Mouse (Mus musculus) liver, embryonic 14.5 days (tissue): Measurements from ENCODE around the gene Calml4. TPM values are rescaled to one million over a fixed set of nuclear protein-coding genes. Genes with fewer than 3 reads are reported as not detected.

Experiments used
- ATAC-seq: fragments of 200-750 bp; cut with Nextera tagmentation; 2 replicates; pipeline ENCODE4 v1.8.0; 2017; ENCODE audit warnings: moderate number of reproducible peaks, mild to moderate bottlenecking, moderate library complexity; ENCODE audit not compliant: insufficient read depth
- DNase-seq, 3 experiments: peaks; one replicate each; pipeline ENCODE4 v3.0.0-alpha.2; 2012 to 2013; ENCODE audit warnings: low read depth in 3 of 3, low spot score in 3 of 3
- H3K27ac ChIP-seq: fragments of 300-500 bp; sonication (generic); 2 replicates; pipeline ENCODE4 v1.5.1; 2014; ENCODE audit warnings: moderate library complexity, mild to moderate bottlenecking, control low read depth, inconsistent platforms
- H3K27me3 ChIP-seq: fragments of 300-500 bp; sonication (generic); 2 replicates; pipeline ENCODE4 v1.6.1; 2014; ENCODE audit warnings: mild to moderate bottlenecking, low read length, moderate library complexity; ENCODE audit not compliant: control insufficient read depth, insufficient read depth
- H3K36me3 ChIP-seq: fragments of 300-500 bp; sonication (generic); replicated peaks from 2 replicates; pipeline ENCODE4 v1.6.1; 2014; ENCODE audit warnings: low read depth; ENCODE audit not compliant: control insufficient read depth, insufficient read depth
- H3K4me1 ChIP-seq, 2 experiments: fragments of 200-500 bp in 1 of 2; fragments of 300-500 bp in 1 of 2; sonication (generic) in 1 of 2; replicated peaks; 2 replicates each; pipeline ENCODE4 v1.6.1; 2012 to 2014; ENCODE audit warnings: antibody characterized with exemption in 1 of 2, inconsistent platforms in 1 of 2, low read length in 1 of 2; ENCODE audit not compliant: control insufficient read depth in 2 of 2, insufficient read depth in 2 of 2
- H3K4me2 ChIP-seq: fragments of 300-500 bp; sonication (generic); 2 replicates; pipeline ENCODE4 v1.6.1; 2014; ENCODE audit warnings: low read depth, mild to moderate bottlenecking, control low read depth, moderate library complexity
- H3K4me3 ChIP-seq, 2 experiments: fragments of 200-500 bp in 1 of 2; fragments of 300-500 bp in 1 of 2; sonication (generic) in 1 of 2; 2 replicates each; pipeline ENCODE4 v1.5.1; 2012 to 2014; ENCODE audit warnings: low read depth in 2 of 2, low read length in 2 of 2, mild to moderate bottlenecking in 2 of 2, control low read depth in 1 of 2, inconsistent platforms in 1 of 2, moderate library complexity in 1 of 2; ENCODE audit not compliant: insufficient read depth in 1 of 2
- H3K9ac ChIP-seq: fragments of 300-500 bp; sonication (generic); replicated peaks from 2 replicates; pipeline ENCODE4 v1.6.1; 2014; ENCODE audit warnings: mild to moderate bottlenecking, control low read depth, moderate library complexity
- H3K9me3 ChIP-seq: fragments of 300-500 bp; sonication (generic); 2 replicates; pipeline ENCODE4 v1.6.1; 2016; ENCODE audit warnings: low read length, mixed read lengths; ENCODE audit not compliant: control insufficient read depth
- CTCF ChIP-seq: IDR thresholded peaks from 2 replicates; pipeline ENCODE4 v1.5.1; 2016; ENCODE audit warnings: antibody characterized with exemption, low read depth, control low read depth
- EP300 ChIP-seq: IDR thresholded peaks from 2 replicates; pipeline ENCODE4 v1.6.1; 2016; ENCODE audit warnings: antibody characterized with exemption, low read depth
- WGBS: fragments of 180-500 bp; shearing (Covaris S2); extraction: QIAGEN DNeasy Blood & Tissue Kit; methylation state at CpG from one replicate; pipeline ENCODE4 v1.1.7; 2014; ENCODE audit not compliant: insufficient replicate concordance; 5-methylcytosine and 5-hydroxymethylcytosine counted together
- polyA plus RNA-seq, 2 experiments: library from polyadenylated mRNA; depleted of rRNA in 1 of 2; stranded (reverse) in 1 of 2; unstranded in 1 of 2; fragments of >200 nt; fragmentation: Nextera tagmentation in 1 of 2; extraction: Ambion mirVana in 1 of 2; gene quantifications; 2 replicates each; pipeline versions ENCODE4 v1.2.1 to v1.2.3; 2012 to 2014

The Calml4 gene
- polyA plus RNA-seq, 2 experiments, result 0.98 to 1.6 TPM

GRCm38 (mm10) chr9:62881871-62882270 lies 24.0 kb downstream of the Calml4 start:
- TF ChIP-seq EP300 (no peak), CTCF (no peak)
- H3K9ac ChIP-seq, result no peak overlapping the region
- 88% methylated on average over 12 of the region's 12 CpGs for WGBS
- DNase-seq (no peak), ATAC-seq (no peak)
- no peak overlapping the region for H3K27ac ChIP-seq
- no peak overlapping the region for H3K4me2 ChIP-seq
- no peaks in the 10 kb centered on the region for H3K27me3 ChIP-seq
- H3K4me1 ChIP-seq, result peaks cover 0 to 5% of the 10 kb centered on the region in 2 experiments; a peak in 1 of 4 replicates
- peaks cover 38% of the 10 kb centered on the region for H3K36me3 ChIP-seq
- H3K4me3 ChIP-seq, result no peak overlapping the region
- no peaks in the 10 kb centered on the region for H3K9me3 ChIP-seq

DNA sequence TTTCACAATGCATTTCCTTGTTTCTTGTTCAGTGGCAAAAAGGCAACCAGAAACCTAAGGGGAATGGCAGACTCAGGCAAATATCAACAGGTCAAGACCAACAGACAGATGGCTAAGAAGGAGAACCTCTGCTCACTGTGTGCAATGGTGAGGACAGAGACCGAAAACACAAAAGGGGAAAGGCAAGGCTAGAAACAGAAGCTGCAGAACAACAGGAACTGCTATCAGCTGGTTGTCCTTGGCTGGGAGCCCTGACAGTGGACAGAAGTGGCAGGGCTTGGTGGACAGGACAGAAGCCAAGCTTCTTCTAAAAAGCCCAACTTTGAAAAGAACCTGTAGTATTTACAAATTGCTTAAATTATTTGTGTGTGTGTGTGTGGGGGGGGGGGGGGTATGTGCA lies 36.6 kb downstream of the Calml4 start:
- Histone ChIP-seq H3K4me3 (no peak overlapping the region), H3K36me3 (peaks cover 20% of the 10 kb centered on the region), H3K27me3 (no peaks in the 10 kb centered on the region), H3K4me2 (no peak overlapping the region), H3K4me1 (no peaks in the 10 kb centered on the region), H3K9ac (no peak overlapping the region), H3K9me3 (no peaks in the 10 kb centered on the region), H3K27ac (no peak overlapping the region)
- no peak for TF ChIP-seq CTCF
- no peak for TF ChIP-seq EP300
- no peak for DNase-seq
- 60% methylated on average over 1 of the region's 1 CpGs for WGBS
- ATAC-seq, result no peak

DNA sequence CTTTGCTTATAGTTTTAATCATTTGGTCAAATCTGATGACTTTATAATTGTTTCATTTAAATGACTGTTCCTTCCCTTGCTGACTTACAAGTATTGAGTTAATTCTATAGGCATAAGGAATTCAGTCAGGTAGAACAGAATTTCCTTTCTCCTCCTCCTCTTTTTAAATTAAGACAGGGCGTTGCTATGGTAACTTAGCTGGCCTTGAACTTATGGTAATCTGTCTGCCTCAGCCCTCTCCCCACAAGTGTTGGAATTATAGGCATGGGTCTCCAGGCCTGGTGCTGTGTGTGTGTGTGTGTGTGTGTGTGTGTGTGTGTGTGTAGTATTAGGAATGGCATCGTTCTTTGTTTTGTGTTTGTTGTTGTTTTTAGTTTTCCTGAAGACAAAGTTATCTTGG lies 43.9 kb downstream of the Calml4 start:
- DNase-seq (no peak), ATAC-seq (no peak)
- no peak for TF ChIP-seq CTCF
- no peak for TF ChIP-seq EP300
- Histone ChIP-seq H3K9me3 (no peaks in the 10 kb centered on the region), H3K27me3 (no peaks in the 10 kb centered on the region), H3K27ac (no peak overlapping the region), H3K4me3 (no peak overlapping the region), H3K36me3 (peaks cover 3% of the 10 kb centered on the region), H3K9ac (no peak overlapping the region), H3K4me2 (no peak overlapping the region), H3K4me1 (no peaks in the 10 kb centered on the region)
- WGBS, result 82% methylated on average over 2 of the region's 2 CpGs

GRCm38 (mm10) chr9:62903841-62904240 lies 46.0 kb downstream of the Calml4 start:
- Histone ChIP-seq H3K36me3 (peaks cover 3% of the 10 kb centered on the region), H3K27me3 (no peaks in the 10 kb centered on the region), H3K4me2 (no peak overlapping the region), H3K4me3 (no peak overlapping the region), H3K27ac (no peak overlapping the region), H3K4me1 (no peaks in the 10 kb centered on the region), H3K9ac (no peak overlapping the region), H3K9me3 (no peaks in the 10 kb centered on the region)
- DNase-seq, result no peak
- 83% methylated on average over 2 of the region's 2 CpGs for WGBS
- TF ChIP-seq CTCF (no peak), EP300 (no peak)
- ATAC-seq, result no peak

GRCm38 (mm10) chr9:62905039-62905438 lies 47.2 kb downstream of the Calml4 start:
- no peaks in the 10 kb centered on the region for H3K4me1 ChIP-seq
- H3K36me3 ChIP-seq, result peaks cover 3% of the 10 kb centered on the region
- H3K27me3 ChIP-seq, result no peaks in the 10 kb centered on the region
- DNase-seq (no peak), ATAC-seq (no peak)
- H3K9me3 ChIP-seq, result no peaks in the 10 kb centered on the region
- no peak overlapping the region for H3K4me3 ChIP-seq
- H3K4me2 ChIP-seq, result no peak overlapping the region
- H3K27ac ChIP-seq, result no peak overlapping the region
- 92% methylated on average over 8 of the region's 8 CpGs for WGBS
- TF ChIP-seq CTCF, result no peak
- no peak for TF ChIP-seq EP300
- no peak overlapping the region for H3K9ac ChIP-seq
